Mouse (Mus musculus) right cerebral cortex, postnatal 14 days (tissue): Measurements from ENCODE around the gene Kcnip2.

Experiments used
- DNase-seq: peaks from one replicate; pipeline ENCODE4 v3.0.0; 2022

Gene Kcnip2

GRCm38 (mm10) chr19:45815831-45816405 is at the start of gene Kcnip2:
Gene Kcnip2 (minus strand): TSS chr19:45816061.
- DNase-seq: peak; percentile 64

- no peak for DNase-seq
Observed at GRCm38 (mm10) chr19:45855284-45855920, 39.5 kb upstream of the Kcnip2 start.

GRCm38 (mm10) chr19:45854521-45854920 is 38.7 kb upstream of the Kcnip2 start:
- no peak for DNase-seq

GRCm38 (mm10) chr19:45847733-45848093 is 31.9 kb upstream of the Kcnip2 start:
- no peak for DNase-seq

GRCm38 (mm10) chr19:45847016-45847732 is 31.3 kb upstream of the Kcnip2 start:
- peak; percentile 30 for DNase-seq

GRCm38 (mm10) chr19:45844209-45844608 is 28.3 kb upstream of the Kcnip2 start:
- no peak for DNase-seq

- DNase-seq: no peak
Observed at GRCm38 (mm10) chr19:45843424-45843823, 27.6 kb upstream of the Kcnip2 start.

GRCm38 (mm10) chr19:45837050-45837994 is 21.5 kb upstream of the Kcnip2 start:
- DNase-seq: no peak

GRCm38 (mm10) chr19:45835490-45835889 is 19.6 kb upstream of the Kcnip2 start:
- DNase-seq: no peak

GRCm38 (mm10) chr19:45833665-45834064 is 17.8 kb upstream of the Kcnip2 start:
- no peak for DNase-seq

- no peak for DNase-seq
Observed at GRCm38 (mm10) chr19:45830679-45831078, 14.8 kb upstream of the Kcnip2 start.

- DNase-seq: no peak
Observed at GRCm38 (mm10) chr19:45827736-45828135, 11.9 kb upstream of the Kcnip2 start.

- DNase-seq: no peak
Observed at GRCm38 (mm10) chr19:45827125-45827524, 11.3 kb upstream of the Kcnip2 start.

- DNase-seq: no peak
Observed at GRCm38 (mm10) chr19:45826146-45826545, 10.3 kb upstream of the Kcnip2 start.

- DNase-seq: no peak
Observed at GRCm38 (mm10) chr19:45821832-45822231, 6.0 kb upstream of the Kcnip2 start.

- DNase-seq: no peak
Observed at GRCm38 (mm10) chr19:45817816-45818490, 2.1 kb upstream of the Kcnip2 start.

- DNase-seq: no peak
Observed at GRCm38 (mm10) chr19:45816727-45817126, 866 bp upstream of the Kcnip2 start.

GRCm38 (mm10) chr19:45815170-45815569 is 691 bp downstream of the Kcnip2 start:
- no peak for DNase-seq

GRCm38 (mm10) chr19:45813801-45814200 is 2.1 kb downstream of the Kcnip2 start:
- no peak for DNase-seq

- peak; percentile 96 for DNase-seq
Observed at GRCm38 (mm10) chr19:45813263-45813662, 2.6 kb downstream of the Kcnip2 start.

- no peak for DNase-seq
Observed at GRCm38 (mm10) chr19:45812673-45813252, 3.1 kb downstream of the Kcnip2 start.

GRCm38 (mm10) chr19:45812115-45812514 is 3.7 kb downstream of the Kcnip2 start:
- DNase-seq: no peak
